Mouse (Mus musculus) heart, embryonic 10.5 days (tissue): ENCODE measurements at regions not wholly inside any gene's neighbourhood (a gene's known extent, or its start where the extent isn't known, plus 50 kb on each side); places are given as distances from the start of the nearest gene placed in this dataset.

Source experiments
- DNase-seq: peaks from one replicate; pipeline ENCODE4 v3.0.0-alpha.2; 2017; ENCODE audit warnings: low spot score
- H3K27ac ChIP-seq: fragments of 300-500 bp; sonication (generic); 2 replicates; pipeline ENCODE4 v1.5.1; 2016; ENCODE audit warnings: mild to moderate bottlenecking
- H3K27me3 ChIP-seq: fragments of 300-500 bp; sonication (generic); 2 replicates; pipeline ENCODE4 v1.6.1; 2016; ENCODE audit warnings: mild to moderate bottlenecking; ENCODE audit not compliant: poor library complexity, insufficient read depth, severe bottlenecking
- H3K36me3 ChIP-seq: fragments of 300-500 bp; sonication (generic); 2 replicates; pipeline ENCODE4 v1.6.1; 2016; ENCODE audit warnings: mild to moderate bottlenecking, moderate library complexity
- H3K4me1 ChIP-seq: fragments of 300-500 bp; sonication (generic); 2 replicates; pipeline ENCODE4 v1.6.1; 2016; ENCODE audit warnings: mild to moderate bottlenecking
- H3K4me3 ChIP-seq: fragments of 300-500 bp; sonication (generic); 2 replicates; pipeline ENCODE4 v1.5.1; 2016; ENCODE audit warnings: mild to moderate bottlenecking, moderate library complexity
- H3K9me3 ChIP-seq: fragments of 300-500 bp; sonication (generic); 2 replicates; pipeline ENCODE4 v1.6.1; 2016; ENCODE audit warnings: mild to moderate bottlenecking, moderate library complexity
- WGBS: fragments of 180-500 bp; shearing (Covaris S2); methylation state at CpG from one replicate; pipeline ENCODE4 v1.1.7; 2016; 5-methylcytosine and 5-hydroxymethylcytosine counted together

DNA sequence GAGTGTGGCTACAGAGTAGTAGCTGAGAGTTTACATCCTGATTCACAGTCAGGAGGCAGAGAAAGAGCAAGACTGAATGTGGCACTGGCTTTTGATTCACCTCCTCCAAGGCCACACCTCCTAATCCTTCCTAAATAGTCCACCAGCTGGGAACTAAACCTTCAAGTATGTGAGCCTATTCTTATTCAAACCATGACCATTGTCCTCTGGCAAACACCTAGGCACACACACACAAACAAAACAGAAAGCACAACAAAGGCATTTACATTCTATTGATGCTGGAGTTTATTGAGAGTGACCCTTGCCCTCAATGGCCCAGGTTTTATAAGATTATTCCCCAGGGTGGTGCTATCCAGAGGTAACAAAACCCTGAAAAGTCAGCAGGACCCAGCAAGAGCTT, 235.4 kb upstream of the Dynlrb2 start:
- Histone ChIP-seq H3K4me3 (no peak overlapping the region), H3K9me3 (no peaks in the 10 kb centered on the region), H3K4me1 (no peaks in the 10 kb centered on the region), H3K27me3 (no peaks in the 10 kb centered on the region), H3K36me3 (no peaks in the 10 kb centered on the region), H3K27ac (no peak overlapping the region)
- no peak for DNase-seq

DNA sequence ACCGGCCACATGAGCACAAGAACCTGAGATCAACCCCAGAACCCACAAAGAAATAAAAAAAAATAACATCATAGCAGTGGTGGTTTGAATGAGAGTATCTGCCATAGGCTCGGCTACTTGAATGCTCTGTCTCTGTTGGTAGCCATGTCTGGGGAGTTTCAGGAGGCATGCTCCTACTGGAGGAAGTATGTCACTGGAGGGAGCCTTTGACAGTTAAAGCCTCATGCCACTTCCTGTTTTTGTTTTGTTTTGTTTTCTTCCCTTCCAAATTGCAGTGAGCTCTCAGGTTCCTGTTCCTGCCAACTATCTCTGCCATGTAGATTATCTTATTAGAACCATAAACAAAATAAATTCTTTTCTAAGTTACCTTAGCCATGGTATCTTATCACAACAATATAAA, 236.1 kb upstream of the Dynlrb2 start:
- DNase-seq = no peak
- Histone ChIP-seq H3K9me3 (no peaks in the 10 kb centered on the region), H3K36me3 (no peaks in the 10 kb centered on the region), H3K4me3 (no peak overlapping the region), H3K27ac (no peak overlapping the region), H3K27me3 (no peaks in the 10 kb centered on the region), H3K4me1 (no peaks in the 10 kb centered on the region)
- WGBS = 76% methylated on average over 2 of the region's 2 CpGs

DNA sequence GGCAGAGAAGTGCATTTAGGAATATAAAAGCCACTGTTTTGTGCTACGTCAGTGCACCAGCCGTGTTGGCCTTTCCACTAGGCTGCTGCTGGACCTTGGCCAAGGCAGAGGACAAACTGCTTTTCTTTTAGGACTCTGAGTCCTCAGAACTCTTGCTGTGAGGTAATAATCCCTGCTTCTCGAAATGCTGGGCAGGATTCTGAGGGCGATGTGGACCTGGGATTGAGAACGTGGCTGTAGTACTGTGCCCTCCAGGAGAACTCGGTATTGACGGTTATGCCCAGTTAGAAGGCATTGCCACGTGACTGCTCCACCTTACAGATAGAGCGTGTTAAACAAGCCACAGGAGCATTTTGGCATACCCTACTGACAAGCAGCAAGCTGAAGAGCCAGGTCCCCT, 236.6 kb upstream of the Dynlrb2 start:
- Histone ChIP-seq H3K27me3 (no peaks in the 10 kb centered on the region), H3K36me3 (no peaks in the 10 kb centered on the region), H3K4me3 (no peak overlapping the region), H3K9me3 (no peaks in the 10 kb centered on the region), H3K4me1 (no peaks in the 10 kb centered on the region), H3K27ac (0 out of 2 replicates have a peak overlapping the region, but pooled peaks have one; percentile 23)
- WGBS = 84% methylated on average over 9 of the region's 9 CpGs
- DNase-seq = no peak

DNA sequence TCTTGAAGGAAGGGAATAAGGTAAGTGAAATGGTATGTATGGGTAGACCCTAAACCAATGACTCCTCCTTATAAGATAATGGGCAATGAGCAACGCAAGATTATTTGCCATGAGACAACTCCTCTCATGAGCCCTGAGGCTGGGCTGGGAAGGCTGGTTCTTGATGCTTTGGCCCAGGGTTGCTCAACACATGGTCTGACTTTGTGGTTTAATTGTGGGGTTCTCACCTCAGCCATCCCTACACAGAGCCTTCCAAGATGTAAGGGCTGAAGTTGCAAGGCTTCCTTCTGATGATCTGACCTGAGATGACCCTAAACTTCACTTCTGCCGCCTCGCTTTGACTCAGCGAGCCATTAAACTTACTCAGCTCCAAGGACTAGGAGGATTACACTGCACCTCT, 237.8 kb upstream of the Dynlrb2 start:
- no peak for DNase-seq
- Histone ChIP-seq H3K4me3 (no peak overlapping the region), H3K27ac (no peak overlapping the region), H3K9me3 (no peaks in the 10 kb centered on the region), H3K36me3 (no peaks in the 10 kb centered on the region), H3K4me1 (peaks cover 5% of the 10 kb centered on the region), H3K27me3 (no peaks in the 10 kb centered on the region)
- 84% methylated on average over 4 of the region's 4 CpGs for WGBS

DNA sequence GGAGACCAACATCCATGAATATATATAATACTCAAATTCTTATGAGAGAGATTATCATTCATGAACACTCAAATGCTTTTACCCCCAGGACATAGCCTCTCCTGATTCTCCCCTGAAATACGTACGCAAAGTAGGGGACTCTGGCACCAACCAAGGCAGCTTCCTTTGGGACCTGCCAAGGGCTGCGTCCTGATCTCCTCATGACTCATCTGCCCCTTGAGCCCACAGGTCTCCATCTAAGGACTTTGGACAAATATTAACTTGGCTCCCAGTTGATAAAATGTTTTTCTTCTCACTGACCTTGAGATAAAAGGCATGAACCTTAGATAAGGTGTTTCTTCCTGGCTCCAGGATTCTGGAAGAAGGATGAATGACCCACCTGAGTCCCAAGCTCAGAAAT, 239.2 kb upstream of the Dynlrb2 start:
- no peak overlapping the region for H3K27ac ChIP-seq
- no peaks in the 10 kb centered on the region for H3K27me3 ChIP-seq
- no peaks in the 10 kb centered on the region for H3K9me3 ChIP-seq
- peaks cover 10% of the 10 kb centered on the region for H3K4me1 ChIP-seq
- no peak for DNase-seq
- H3K4me3 ChIP-seq = no peak overlapping the region
- WGBS = 78% methylated on average over 3 of the region's 3 CpGs
- no peaks in the 10 kb centered on the region for H3K36me3 ChIP-seq

DNA sequence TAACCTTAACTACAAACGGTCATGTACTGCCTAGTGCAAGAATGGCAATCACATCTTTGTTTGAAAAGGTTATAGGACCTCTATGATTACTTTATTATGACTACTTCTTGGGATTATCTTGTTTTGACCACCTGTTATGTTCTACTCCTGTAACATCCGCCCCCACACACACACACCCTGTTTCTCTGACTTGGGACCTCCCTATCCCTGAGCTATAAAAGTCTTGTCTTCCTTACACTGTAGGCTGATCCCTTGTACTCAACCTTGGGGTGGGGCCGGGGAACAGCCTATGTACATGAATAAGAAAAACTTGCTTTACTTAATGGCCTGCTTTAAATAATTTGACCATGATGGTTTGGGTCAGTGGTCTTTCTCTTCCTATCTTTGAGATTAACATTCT, 240.7 kb upstream of the Dynlrb2 start:
- Histone ChIP-seq H3K9me3 (no peaks in the 10 kb centered on the region), H3K4me3 (no peak overlapping the region), H3K27me3 (no peaks in the 10 kb centered on the region), H3K27ac (no peak overlapping the region), H3K4me1 (peaks cover 10% of the 10 kb centered on the region), H3K36me3 (no peaks in the 10 kb centered on the region)
- DNase-seq = no peak
- 89% methylated on average over 3 of the region's 3 CpGs for WGBS

DNA sequence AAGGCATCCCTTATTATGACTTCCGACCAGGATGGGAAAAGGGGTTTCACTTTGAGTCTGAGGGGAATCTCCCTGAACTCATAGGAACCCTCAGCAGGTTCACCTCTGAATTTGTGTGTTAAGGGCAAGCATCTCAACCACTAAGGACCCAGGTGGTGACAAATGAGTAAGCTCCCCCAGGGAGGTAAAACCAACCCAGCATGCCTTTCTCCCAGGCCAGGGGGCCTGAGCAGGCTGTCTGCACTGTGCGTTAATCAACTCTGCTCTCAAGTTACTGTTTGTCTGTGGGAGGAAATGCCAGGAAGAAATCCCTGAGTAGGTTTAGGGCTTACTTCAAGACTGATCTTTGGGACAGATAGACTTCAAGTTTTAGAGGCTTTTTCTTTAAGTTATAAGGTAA, 243.5 kb upstream of the Dynlrb2 start:
- Histone ChIP-seq H3K9me3 (no peaks in the 10 kb centered on the region), H3K36me3 (no peaks in the 10 kb centered on the region), H3K4me3 (no peak overlapping the region), H3K4me1 (peaks cover 10% of the 10 kb centered on the region), H3K27me3 (no peaks in the 10 kb centered on the region), H3K27ac (no peak overlapping the region)
- 40% methylated on average over 2 of the region's 2 CpGs for WGBS
- no peak for DNase-seq

DNA sequence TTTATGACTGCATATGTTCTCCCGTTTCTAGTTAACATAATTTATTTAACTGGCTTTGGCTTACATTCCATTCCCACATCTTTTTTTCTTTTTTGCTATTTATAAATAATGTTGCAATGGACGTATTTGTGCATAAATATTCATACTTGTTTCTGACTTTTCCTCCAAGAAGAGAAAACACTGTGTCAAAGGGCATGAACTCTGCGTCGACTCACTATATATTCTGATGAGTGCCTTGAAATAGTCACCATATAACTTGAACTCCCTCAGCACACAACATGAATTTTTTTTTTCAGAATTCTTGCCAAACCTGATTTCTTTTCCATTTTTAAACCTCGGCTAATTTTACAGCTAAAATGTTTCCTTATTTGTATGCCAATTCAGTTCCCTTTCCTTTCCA, 249.4 kb upstream of the Dynlrb2 start:
- Histone ChIP-seq H3K36me3 (no peaks in the 10 kb centered on the region), H3K27ac (no peak overlapping the region), H3K27me3 (no peaks in the 10 kb centered on the region), H3K4me3 (no peak overlapping the region), H3K9me3 (no peaks in the 10 kb centered on the region), H3K4me1 (peaks cover 11% of the 10 kb centered on the region)
- DNase-seq = no peak
- WGBS = 86% methylated on average over 5 of the region's 5 CpGs

DNA sequence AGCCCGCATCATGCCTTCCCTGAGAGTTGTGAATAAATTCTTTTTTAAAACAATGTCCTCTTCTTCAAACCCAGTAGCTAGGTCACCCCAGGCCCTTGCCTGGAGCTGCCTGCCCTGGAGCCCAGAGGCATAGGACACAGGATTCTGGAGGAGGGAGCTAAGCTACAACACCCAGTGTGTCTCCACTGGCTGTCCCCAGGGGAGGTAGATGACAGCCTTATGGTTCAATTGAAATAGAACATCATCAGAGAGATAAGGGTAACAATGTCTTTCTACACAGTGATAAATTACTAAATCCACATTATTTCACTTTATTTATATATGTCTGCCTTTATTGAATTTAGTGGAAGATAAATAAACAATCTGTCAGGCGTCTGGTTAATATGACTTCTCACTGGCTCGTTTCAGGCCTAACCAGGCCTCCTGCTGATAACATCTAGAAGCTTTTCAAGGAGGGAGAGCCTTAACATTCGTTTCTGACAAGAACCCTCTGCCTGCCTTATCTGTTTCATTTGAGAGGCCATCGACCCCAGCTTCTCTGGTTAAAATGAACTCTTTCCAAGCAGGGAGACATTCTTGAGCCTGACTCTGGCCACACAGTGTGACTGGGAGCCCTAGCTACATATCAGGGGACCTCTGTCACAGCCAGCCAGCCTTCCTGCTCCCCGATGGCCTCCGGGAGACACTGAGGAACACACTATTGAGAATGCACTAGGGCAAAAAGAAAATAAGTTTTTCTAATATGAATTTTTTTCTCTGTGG, 252.1 kb upstream of the Dynlrb2 start:
- H3K27ac ChIP-seq = no peak overlapping the region

DNA sequence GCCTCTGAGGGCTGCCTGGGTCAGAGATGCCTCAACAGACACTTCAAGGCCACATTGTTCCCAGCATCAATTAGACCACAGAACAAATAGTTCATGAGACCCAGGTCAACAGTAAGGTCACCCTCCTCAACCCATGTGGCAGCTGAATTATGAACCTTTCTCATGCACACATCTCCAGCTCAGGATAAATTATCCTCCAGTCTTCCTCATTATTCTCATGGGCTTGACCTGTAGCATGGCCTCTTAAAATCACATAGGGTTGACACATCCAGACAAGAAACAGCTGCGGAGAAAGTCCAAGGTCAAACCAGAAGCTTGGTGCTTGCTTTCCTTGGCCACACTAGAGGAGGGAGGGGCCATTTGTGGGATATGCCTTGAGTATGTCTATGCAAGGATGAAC, 256.4 kb upstream of the Dynlrb2 start:
- H3K9me3 ChIP-seq = no peaks in the 10 kb centered on the region
- 81% methylated on average over 1 of the region's 1 CpGs for WGBS
- peaks cover 11% of the 10 kb centered on the region for H3K4me1 ChIP-seq
- no peak for DNase-seq
- H3K27ac ChIP-seq = no peak overlapping the region
- H3K4me3 ChIP-seq = no peak overlapping the region
- no peaks in the 10 kb centered on the region for H3K36me3 ChIP-seq
- no peaks in the 10 kb centered on the region for H3K27me3 ChIP-seq

More for the DNA sequence above, 252.1 kb upstream of the Dynlrb2 start:
- Histone ChIP-seq H3K4me1 (peaks cover 11% of the 10 kb centered on the region), H3K9me3 (no peaks in the 10 kb centered on the region), H3K36me3 (no peaks in the 10 kb centered on the region), H3K4me3 (no peak overlapping the region), H3K27me3 (no peaks in the 10 kb centered on the region)
- WGBS = 21% methylated on average over 7 of the region's 7 CpGs
- DNase-seq = no peak

DNA sequence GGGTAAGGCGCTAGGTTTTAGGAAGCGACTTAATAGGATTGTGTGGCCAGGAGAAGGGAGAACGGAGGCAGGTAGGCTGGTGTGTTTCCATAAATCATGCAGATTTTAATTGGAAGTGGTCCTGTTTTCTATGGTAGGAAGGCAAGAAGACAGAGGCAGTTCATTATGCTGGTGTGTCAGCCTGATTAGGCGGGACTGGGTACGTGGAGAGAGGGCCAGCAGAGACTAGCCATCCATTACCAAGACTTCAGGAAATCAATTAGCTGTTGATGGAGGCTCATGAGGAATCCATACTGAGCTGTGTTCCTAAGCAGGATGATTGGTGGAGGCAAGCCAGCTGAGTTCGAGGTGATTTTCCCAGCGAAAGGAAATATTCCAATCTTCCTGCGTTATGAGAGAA, 261.3 kb upstream of the Dynlrb2 start:
- Histone ChIP-seq H3K36me3 (no peaks in the 10 kb centered on the region), H3K9me3 (no peaks in the 10 kb centered on the region), H3K27me3 (peaks cover 4% of the 10 kb centered on the region; the same call in 1 of the 2 replicates), H3K27ac (no peak overlapping the region), H3K4me1 (no peaks in the 10 kb centered on the region), H3K4me3 (no peak overlapping the region)
- no peak for DNase-seq
- WGBS = 71% methylated on average over 8 of the region's 8 CpGs

DNA sequence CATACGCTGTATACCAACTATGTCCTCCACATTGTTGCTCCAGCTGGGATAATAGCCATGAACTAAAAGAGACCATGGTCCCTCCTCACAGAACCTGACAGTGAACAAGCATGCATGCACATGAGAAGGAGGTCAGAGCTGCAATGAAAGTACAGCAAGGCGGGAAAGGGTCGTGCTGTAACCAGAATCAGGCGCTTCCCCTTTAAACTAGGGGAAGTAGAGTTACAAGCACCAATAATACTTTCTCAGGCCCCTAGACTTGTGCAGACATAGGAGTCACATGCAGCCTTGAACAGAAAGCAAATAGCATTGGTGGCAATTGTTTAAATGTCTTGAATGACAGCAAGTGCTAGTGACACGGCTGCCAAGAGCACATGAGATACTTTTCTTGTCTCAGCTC, 261.8 kb upstream of the Dynlrb2 start:
- H3K27ac ChIP-seq = no peak overlapping the region
- no peaks in the 10 kb centered on the region for H3K4me1 ChIP-seq
- H3K27me3 ChIP-seq = peaks cover 4% of the 10 kb centered on the region; the same call in 1 of the 2 replicates
- H3K36me3 ChIP-seq = no peaks in the 10 kb centered on the region
- no peaks in the 10 kb centered on the region for H3K9me3 ChIP-seq
- 80% methylated on average over 5 of the region's 5 CpGs for WGBS
- H3K4me3 ChIP-seq = no peak overlapping the region
- DNase-seq = no peak

DNA sequence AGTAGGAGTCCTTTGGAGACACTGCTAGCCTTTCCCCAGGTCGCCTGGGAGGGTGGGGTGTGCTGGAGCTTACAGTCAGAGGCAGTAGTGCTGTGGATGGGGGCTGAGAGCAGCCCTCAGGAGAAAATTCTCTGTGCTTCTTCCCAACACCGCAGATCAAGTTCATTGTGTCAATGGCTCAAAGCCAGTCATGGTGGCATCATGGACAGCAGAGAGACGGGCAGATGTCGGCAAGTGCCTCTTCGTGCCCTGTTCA, 262.9 kb upstream of the Dynlrb2 start:
- Histone ChIP-seq H3K9me3 (no peaks in the 10 kb centered on the region), H3K27me3 (peaks cover 4% of the 10 kb centered on the region; the same call in 1 of the 2 replicates), H3K4me1 (no peaks in the 10 kb centered on the region), H3K27ac (no peak overlapping the region), H3K4me3 (no peak overlapping the region), H3K36me3 (no peaks in the 10 kb centered on the region)
- WGBS = 86% methylated on average over 5 of the region's 5 CpGs
- no peak for DNase-seq
